Mouse (Mus musculus) heart, postnatal 14 days (tissue): ENCODE measurements around the gene Cldn7. TPM values are rescaled to one million over a fixed set of nuclear protein-coding genes. Genes with fewer than 3 reads are reported as not detected.
"Not testable (repeated sequence)": the region's sequence is repeated elsewhere in the genome, so short reads cannot be mapped to it uniquely, and the experiment has no call there.

Experiments
- DNase-seq, 2 experiments: peaks; one replicate each; pipeline ENCODE4 v3.0.0; 2021 to 2022
- intact Hi-C: fragments of 180-260 bp; cut with DNase I; formaldehyde crosslinking; loops from one replicate; pipeline ENCODE4 v1.15.1; 2025
- total RNA-seq, 2 experiments: library from RNA; stranded (reverse); gene quantifications; 2 replicates each; pipeline ENCODE4 v1.2.3; 2021

Cldn7 gene
- total RNA-seq, 2 experiments from 2014 or later = 0.48 TPM; not detected in 1

GRCm38 (mm10) chr11:69948066-69948762 lies 16.4 kb upstream of the Cldn7 start, which contains the start of gene Slc2a4:
Gene Slc2a4, minus strand, starts transcription at chr11:69948188.
- intact Hi-C loops = loop anchor here (1.0 to 2.0 kb wide), 2 partner anchors 14 to 67 kb away; partner anchors contain the start of gene Kctd11

DNA sequence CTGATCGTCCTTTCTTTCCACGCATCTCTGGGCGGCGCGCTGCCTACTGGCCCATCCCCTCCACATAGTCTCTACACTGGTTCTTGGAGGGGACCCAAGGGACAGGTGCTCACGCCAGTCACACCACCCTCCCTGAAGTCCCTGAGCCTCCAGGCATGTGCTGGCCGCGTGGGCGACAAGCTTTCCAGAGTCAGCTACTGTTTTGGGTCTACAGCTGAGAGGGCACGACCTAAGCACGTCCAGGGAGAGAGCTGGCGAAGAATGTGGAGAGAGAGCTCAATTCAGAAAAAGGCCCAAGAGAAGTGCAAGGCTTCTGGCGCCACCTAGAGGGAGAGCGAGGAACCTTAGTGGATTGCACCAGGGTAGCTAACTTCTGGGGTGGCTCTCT lies 15.8 kb upstream of the Cldn7 start:
- intact Hi-C loops = loop anchor here (1.0 to 2.0 kb wide), 2 partner anchors 14 to 68 kb away; partner anchors contain the start of gene Kctd11
- DNase-seq = peak; percentile 88 to 94

More at GRCm38 (mm10) chr11:69948066-69948762, 16.4 kb upstream of the Cldn7 start, which contains the start of gene Slc2a4:
- DNase-seq = peak; percentile 92 to 96

DNA sequence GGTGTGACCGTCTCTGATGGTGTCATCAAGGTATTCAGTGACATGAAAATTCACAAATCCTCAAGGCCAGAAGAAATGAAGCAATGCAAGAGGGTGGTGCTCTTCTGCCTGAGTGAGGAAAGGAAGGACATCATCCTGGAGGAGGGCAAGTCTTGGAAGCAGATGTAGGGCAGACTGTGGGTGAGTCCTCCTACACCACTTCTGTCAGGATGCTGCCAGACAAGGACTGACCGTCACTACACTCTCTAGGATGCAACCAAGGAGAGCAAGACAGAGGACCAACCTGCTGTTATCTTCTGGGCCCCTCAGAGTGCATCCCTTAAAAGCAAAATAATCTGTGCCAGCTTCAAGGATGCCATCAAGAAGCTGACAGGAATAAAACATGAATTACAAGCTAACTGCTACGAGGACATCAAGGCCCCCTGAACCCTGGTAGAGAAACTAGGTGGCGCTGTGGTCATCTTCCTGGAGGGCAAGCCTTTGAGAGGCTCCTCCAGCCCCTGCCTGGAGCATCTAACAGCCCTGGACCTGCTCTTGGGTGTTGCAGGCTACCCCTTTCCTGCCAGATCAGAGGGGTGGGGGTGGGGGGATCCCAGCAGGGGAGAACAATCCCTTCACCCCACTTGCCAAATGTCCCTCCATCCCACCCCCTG lies 13.6 kb upstream of the Cldn7 start:
- intact Hi-C loops = no loop called here
- peak in 1 of 2 experiments; percentile 39 for DNase-seq

GRCm38 (mm10) chr11:69952274-69952673 lies 12.3 kb upstream of the Cldn7 start:
- DNase-seq = no peak
- intact Hi-C loops = no loop called here

DNA sequence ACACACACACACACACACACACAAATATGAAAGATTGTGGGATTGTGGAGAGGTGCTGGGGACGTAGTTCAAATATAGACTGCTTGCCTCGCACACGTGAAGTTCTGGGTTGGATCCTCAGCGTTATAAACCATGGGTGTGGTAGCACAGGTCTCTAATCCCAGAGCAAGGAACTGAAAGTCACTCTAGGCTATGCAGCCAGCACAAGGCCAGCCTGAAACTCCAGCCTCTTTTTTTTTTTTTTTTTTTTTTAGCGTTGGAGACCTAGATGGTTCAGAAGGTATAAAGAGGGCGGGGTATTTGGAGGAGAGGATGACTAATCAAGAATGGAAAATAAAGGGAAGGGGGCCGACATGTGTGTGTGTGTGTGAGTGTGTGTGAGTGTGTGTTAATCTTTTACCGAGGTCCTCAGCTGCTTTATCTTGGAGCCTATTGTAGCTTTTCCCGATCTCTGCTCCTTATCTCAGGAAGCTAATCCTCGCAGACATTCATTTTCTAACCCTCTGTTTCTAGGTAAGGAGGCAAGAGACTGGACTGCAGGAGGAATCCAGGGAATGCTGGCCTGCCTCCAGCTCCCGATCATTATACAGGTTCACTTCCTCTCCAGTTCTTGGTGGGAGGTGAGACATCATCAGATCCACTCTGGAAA lies 11.2 kb upstream of the Cldn7 start:
- intact Hi-C loops = no loop called here
- DNase-seq = no peak

- intact Hi-C loops, DNase-seq: not testable (repeated sequence)
These were observed 9.0 kb upstream of the Cldn7 start for GRCm38 (mm10) chr11:69955618-69956017.

DNA sequence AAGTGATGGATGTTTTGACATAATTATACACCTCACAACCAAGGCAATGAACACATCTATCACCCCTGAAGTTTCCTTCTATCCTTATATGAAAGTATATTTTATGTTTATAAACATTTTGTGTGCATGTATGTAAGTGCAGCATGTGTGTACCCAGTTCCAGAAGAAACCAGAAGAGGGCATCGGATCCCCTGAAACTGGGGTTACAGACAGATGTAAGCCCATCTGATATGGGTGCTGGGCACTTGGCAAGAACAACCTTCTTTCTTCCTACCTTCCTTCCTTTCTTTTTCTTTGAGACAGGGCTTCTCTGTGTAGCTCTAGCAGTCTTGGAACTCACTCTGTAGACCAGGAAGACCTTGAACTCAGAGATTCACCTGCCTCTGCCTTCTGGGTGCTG lies 8.4 kb upstream of the Cldn7 start:
- intact Hi-C loops = no loop called here
- no peak for DNase-seq

GRCm38 (mm10) chr11:69960616-69961015 lies 4.0 kb upstream of the Cldn7 start:
- no peak for DNase-seq

DNA sequence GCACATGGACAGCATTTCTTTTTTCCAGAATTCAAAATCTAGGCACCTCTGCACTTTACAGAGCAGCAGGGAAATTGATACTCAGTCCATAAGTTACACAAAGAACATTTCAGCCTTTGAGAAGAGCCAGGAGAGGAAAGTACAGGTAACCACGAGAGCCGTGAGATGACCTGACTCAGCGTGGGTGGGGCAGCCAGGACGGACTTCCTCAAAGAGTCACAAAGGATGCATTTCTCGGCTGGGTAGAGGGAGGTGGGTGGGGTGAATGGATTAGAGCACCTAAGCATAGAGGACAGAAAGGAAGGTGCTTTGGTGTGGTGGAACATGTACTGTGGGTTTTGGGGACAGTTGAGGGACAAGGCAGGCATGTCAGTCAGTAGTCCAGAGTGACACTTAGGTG lies 2.7 kb upstream of the Cldn7 start:
- intact Hi-C loops = loop anchor here (2.0 kb wide), 1 partner anchor 15 kb away; no protein-coding TSS in a partner anchor
- DNase-seq = no peak

More at GRCm38 (mm10) chr11:69960616-69961015, 4.0 kb upstream of the Cldn7 start:
- intact Hi-C loops = no loop called here

DNA sequence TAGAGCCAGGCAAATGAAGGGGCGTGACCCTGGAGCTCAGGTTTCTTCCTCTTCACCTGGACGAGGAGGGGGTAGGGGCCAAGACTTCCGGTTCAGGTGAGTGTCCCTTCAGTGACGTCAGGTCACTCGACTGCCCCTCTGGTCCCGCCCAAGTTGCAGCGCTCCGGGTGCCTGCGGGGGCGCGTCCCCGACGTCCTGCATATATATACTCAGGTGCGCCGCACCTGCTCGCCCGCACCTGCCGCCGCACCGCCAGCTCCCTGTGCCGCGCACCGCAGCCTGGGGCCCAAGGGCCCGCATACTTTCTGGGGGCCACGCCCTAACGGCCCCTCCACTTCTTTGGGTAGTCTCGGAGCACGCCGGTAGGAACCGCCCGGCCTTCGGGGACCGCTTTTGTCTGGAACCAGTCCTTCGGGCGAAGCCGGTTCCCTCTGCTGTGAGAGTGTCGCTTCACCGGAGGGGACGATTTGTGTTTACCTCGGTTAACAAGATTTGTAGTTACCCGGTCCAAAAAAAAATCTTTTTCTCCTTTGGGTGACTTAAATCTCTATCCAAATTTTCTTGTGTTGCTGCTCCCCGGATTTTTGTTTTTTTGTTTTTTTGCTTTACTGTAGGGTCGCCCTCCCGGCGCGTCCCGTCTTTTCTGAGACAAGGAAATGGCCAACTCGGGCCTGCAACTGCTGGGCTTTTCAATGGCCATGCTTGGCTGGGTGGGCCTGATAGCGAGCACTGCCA lies 859 bp downstream of the Cldn7 start:
- DNase-seq = no peak
- intact Hi-C loops = no loop called here

DNA sequence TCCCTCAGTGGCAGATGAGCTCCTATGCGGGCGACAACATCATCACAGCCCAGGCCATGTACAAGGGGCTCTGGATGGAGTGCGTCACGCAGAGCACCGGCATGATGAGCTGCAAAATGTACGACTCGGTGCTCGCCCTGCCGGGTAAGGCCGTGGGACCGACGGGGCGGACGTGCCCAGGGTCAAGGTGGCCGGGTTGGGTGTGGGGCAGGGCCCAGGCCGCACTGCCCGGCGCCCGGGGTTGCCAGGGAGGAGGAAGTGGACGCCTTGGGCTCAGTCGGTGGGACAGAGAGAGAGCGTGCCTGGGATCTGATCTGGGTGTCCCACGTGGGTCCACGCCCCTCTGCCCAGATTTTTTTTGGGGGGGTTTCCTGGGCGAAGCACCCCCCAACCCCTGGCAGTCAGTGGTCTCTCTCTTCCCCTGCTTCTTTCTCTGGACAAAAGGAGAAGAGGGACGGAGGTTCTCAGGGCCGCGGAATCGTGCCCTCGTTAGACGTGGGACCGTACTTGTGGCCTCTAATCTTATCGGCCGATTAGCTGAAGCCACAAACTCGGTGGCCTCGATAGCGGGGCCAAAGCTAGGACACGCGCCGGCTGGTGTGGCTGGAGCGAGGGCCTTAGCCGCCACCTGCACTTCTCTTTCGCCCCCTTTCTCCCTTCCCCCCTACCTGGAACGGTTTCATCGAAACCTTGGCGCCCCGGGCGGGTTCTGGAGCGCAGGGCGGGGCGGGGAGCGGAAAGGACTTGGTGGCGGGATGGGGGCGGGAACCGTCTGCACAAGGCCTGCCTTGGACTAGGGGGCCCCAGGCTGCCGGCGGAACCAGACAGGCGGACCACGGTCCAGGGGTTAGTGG lies 1.7 kb downstream of the Cldn7 start:
- intact Hi-C loops = no loop called here
- peak; percentile 41 to 42 for DNase-seq

- DNase-seq = no peak
- intact Hi-C loops = no loop called here
These were observed 2.4 kb downstream of the Cldn7 start for GRCm38 (mm10) chr11:69966860-69967517.

GRCm38 (mm10) chr11:69968793-69969192 lies 4.2 kb downstream of the Cldn7 start:
- intact Hi-C loops = no loop called here
- DNase-seq = no peak

- intact Hi-C loops = no loop called here
- no peak for DNase-seq
These were observed 5.6 kb downstream of the Cldn7 start for GRCm38 (mm10) chr11:69970222-69970621.

- intact Hi-C loops = no loop called here
- DNase-seq = no peak
These were observed 6.2 kb downstream of the Cldn7 start for GRCm38 (mm10) chr11:69970775-69971174.

DNA sequence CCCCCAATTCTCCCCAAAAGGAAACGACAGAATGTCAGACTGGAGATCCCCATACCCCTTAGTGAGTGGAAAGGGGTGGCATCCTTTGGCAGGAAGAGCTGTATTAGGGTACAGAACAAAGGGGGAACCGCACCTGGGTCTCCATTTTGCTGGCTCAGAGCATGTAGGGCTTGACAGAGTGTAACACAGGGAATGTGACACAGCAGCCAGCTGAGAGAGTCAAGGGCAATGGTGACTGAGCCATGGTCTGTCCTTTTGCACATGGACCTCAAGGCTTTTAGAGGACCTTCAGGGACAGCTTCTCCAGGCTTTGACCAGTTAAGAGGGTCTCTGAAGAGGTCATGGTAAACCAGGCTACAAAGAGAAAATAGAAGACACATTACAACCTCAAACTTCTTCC lies 10.3 kb downstream of the Cldn7 start:
- no peak for DNase-seq
- intact Hi-C loops = loop anchor here (5.0 kb wide), 1 partner anchor 53 kb away; the partner anchor contains the start of gene Eif5a

- intact Hi-C loops = loop anchor here (2.0 to 5.0 kb wide), 2 partner anchors 13 to 54 kb away; partner anchors contain the start of gene Eif5a
- no peak for DNase-seq
These were observed 11.7 kb downstream of the Cldn7 start for GRCm38 (mm10) chr11:69976271-69976670.

GRCm38 (mm10) chr11:69979827-69980195 lies 15.2 kb downstream of the Cldn7 start:
- no peak for DNase-seq
- intact Hi-C loops = loop anchor here (5.0 kb wide), 2 partner anchors 58 to 308 kb away; partner anchors contain the start of genes Eif4a1 and Eif5a
